Mouse (Mus musculus): Measurements from ENCODE around the gene Rps6ka2.

DNA sequence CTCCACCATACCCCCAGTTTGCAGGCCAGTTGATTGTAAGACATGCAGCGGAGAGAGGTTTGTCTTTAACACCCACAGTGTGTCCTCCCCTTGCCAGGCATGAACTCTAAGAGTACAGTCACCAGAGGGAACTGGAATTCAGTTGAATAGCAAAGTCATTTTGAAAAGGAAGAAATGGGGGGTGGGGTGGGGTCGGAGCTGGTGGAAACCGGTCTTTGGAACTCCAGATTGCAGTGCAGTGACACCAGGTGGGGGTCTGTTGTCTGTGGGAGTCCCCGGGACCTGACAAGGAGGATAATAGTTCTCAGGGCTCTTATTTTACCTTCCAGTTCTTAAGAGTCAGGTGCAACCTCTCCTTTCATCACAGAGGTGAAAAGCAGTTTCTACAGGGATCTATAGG lies 70.6 kb downstream of the Rps6ka2 start:
- TF ChIP-seq EP300 (IDR thresholded peaks at IDR 0.05; ENCODE audit: low read depth) (no peak), CTCF (IDR thresholded peaks at IDR 0.05; ENCODE audit: low read depth) (no peak)

All from heart, postnatal 0 days (tissue).